Mouse (Mus musculus) brown adipose tissue, adult 24 weeks (tissue): ENCODE measurements around the gene Rassf5. TPM values are rescaled to one million over a fixed set of nuclear protein-coding genes. Genes with fewer than 3 reads are reported as not detected.
"Not testable (repeated sequence)": the region's sequence is repeated elsewhere in the genome, so short reads cannot be mapped to it uniquely, and the experiment has no call there.

Experiments
- H3K27ac ChIP-seq: fragments of 200-500 bp; replicated peaks from 2 replicates; pipeline ENCODE4 v1.5.1; 2012; ENCODE audit warnings: low read depth, mild to moderate bottlenecking, low read length
- H3K4me1 ChIP-seq: fragments of 200-500 bp; 2 replicates; pipeline ENCODE4 v1.6.1; 2012; ENCODE audit warnings: low read length, mixed read lengths; ENCODE audit not compliant: control insufficient read depth, insufficient read depth, insufficient read length
- H3K4me3 ChIP-seq: fragments of 200-500 bp; 2 replicates; pipeline ENCODE4 v1.5.1; 2012; ENCODE audit warnings: low read depth, mild to moderate bottlenecking, low read length, moderate library complexity; ENCODE audit not compliant: insufficient read depth
- polyA plus RNA-seq: library from polyadenylated mRNA; stranded (reverse); fragments of >200 nt; gene quantifications from 2 replicates; pipeline ENCODE4 v1.2.4, GENCODE M21; 2012; ENCODE audit not compliant: missing spikeins, insufficient read depth, insufficient read length

Gene Rassf5
- polyA plus RNA-seq, 1 experiment, result 0.99 TPM

DNA sequence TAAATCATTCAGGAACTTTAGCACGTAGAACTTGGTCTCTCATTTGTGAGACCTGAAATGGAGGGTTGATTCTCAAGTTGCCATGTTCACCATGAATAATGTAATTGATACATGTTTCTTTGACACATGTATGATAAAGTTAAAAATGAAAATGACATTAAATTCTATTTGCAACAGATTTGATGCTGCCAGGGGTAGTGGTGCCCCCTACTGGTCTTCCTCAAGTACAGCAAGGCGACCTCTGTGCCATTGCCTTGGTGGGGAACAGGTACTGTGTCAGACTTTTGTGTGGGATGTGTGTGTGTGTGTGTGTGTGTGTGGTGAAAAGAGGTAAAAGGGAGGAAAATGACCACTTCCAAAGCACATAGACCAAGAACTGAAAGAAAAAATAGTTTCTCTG is 89.6 kb downstream of the Rassf5 start:
- 0 out of 2 replicates have a peak, but pooled peaks cover 2% of the 10 kb centered on the region for H3K4me1 ChIP-seq
- no peak overlapping the region for H3K27ac ChIP-seq

GRCm38 (mm10) chr1:131153018-131153629 is 91.9 kb downstream of the Rassf5 start, which contains the start of gene Eif2d:
TSS of gene Eif2d (plus strand) at chr1:131153181.
- Histone ChIP-seq H3K27ac (no peak within 1 kb of the TSS), H3K4me1 (0 out of 2 replicates have a peak, but pooled peaks cover 2% of the 10 kb centered on the region), H3K4me3 (peak within 1 kb of the TSS; percentile 96)

More for the DNA sequence above, 89.6 kb downstream of the Rassf5 start:
- H3K4me3 ChIP-seq, result no peak overlapping the region

DNA sequence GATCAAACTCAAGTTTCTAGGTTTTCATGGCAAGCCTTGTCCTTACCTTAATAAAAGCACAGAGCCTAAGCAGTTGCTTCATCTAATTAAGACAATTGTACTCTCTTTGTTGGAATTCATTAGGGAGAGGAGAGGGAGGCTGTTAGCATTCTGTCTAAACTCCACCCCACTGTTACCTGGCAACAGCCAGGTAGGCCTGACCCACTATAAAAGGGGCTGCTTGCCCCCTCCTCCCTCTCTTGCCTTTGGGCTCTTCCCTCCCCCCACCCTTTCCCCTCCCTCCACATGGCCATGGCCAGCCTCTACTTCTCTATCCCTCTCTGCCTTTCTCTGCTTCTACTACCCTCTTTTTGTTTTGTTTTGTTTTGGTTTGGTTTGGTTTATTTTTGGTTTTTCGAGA is 95.6 kb downstream of the Rassf5 start:
- Histone ChIP-seq H3K4me3 (no peak overlapping the region), H3K27ac (no peak overlapping the region), H3K4me1 (0 out of 2 replicates have a peak, but pooled peaks cover 2% of the 10 kb centered on the region)

- Histone ChIP-seq H3K4me3 (no peak overlapping the region), H3K27ac (no peak overlapping the region), H3K4me1 (no peaks in the 10 kb centered on the region)
These were observed 98.9 kb downstream of the Rassf5 start for GRCm38 (mm10) chr1:131146181-131146614.

DNA sequence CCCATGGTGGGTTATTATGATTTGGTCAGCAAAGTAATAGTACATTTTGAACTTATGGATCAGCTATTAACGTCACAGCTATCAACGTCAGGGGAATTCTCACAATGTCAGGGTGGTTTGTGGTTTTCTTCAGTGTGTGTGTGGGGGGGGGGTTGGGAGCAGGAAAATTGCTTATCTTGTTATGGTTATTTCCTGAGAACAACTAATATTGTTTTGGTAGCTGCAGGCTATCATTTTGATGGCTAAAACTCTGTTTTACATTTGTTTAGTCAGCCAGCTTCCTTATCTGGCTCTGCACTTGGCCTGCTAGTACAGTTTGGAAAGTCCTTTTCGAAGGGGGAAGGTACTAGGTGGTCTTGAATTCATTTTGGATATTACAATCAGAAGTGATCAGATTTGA is 99.8 kb downstream of the Rassf5 start:
- H3K4me3 ChIP-seq, H3K27ac ChIP-seq: not testable (repeated sequence)

DNA sequence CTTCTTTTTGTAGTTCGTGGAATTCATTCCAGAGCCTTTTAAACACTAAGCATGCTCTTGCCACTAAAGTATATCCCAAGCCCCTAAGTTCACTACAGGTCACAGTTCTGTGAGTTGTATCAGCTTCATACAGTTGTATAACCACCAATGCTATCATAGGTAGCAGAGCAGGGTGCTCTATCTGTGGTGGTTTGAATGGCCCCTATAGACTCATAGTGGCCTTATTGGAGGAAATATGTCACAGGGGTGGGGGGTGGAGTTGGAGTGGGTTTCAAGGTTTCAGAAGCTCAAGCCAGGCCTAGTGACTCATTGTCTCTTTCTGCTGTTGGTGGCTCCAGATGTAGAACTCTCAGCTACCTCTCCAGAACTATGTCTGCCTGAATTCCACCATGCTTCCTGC is 102.6 kb downstream of the Rassf5 start:
- H3K27ac ChIP-seq, result no peak overlapping the region
- no peaks in the 10 kb centered on the region; the same call in 1 of the 2 replicates for H3K4me1 ChIP-seq
- no peak overlapping the region for H3K4me3 ChIP-seq

More for the DNA sequence above, 99.8 kb downstream of the Rassf5 start:
- H3K4me1 ChIP-seq, result not testable (repeated sequence)

DNA sequence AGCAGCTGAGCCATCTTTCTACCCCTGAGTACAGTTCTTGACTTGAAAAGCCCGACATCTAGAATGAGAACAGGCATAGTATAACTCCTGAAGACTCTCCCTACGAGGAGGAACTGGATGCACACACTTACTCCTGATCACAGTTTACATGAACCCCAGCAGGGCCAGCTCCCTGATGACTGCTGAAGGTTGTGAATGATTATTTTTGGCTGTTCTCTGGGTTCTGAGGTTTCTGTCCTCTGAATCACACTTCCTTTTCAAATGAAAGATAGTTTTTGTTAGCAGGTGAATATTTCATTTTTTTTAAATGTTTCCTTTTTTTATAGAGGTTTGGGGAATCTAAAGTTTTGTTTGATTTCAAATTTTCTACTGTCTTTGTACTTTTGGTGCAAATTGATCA is 103.6 kb downstream of the Rassf5 start:
- Histone ChIP-seq H3K27ac (no peak overlapping the region), H3K4me1 (no peaks in the 10 kb centered on the region; the same call in 1 of the 2 replicates), H3K4me3 (no peak overlapping the region)

GRCm38 (mm10) chr1:131139102-131140095 is 105.7 kb downstream of the Rassf5 start:
- Histone ChIP-seq H3K4me1 (no peaks in the 10 kb centered on the region; the same call in 1 of the 2 replicates), H3K4me3 (no peak overlapping the region; the same call in 1 of the 2 replicates), H3K27ac (no peak overlapping the region)

- peak within 1 kb of the TSS; percentile 65 for H3K4me3 ChIP-seq
- H3K27ac ChIP-seq, result peak within 1 kb of the TSS; percentile 2; the same call in 1 of the 2 replicates
- H3K4me1 ChIP-seq, result no peaks in the 10 kb centered on the region; the same call in 1 of the 2 replicates
These were observed 106.7 kb downstream of the Rassf5 start, which contains the start of gene Dyrk3 for GRCm38 (mm10) chr1:131138191-131139016. TSS of gene Dyrk3 (minus strand) at chr1:131138340.

GRCm38 (mm10) chr1:131137717-131138118 is 107.3 kb downstream of the Rassf5 start:
- Histone ChIP-seq H3K4me3 (peak overlapping the region; percentile 65), H3K4me1 (no peaks in the 10 kb centered on the region; the same call in 1 of the 2 replicates), H3K27ac (no peak overlapping the region)

- Histone ChIP-seq H3K4me1 (no peaks in the 10 kb centered on the region; the same call in 1 of the 2 replicates), H3K27ac (no peak overlapping the region), H3K4me3 (no peak overlapping the region)
These were observed 107.9 kb downstream of the Rassf5 start for GRCm38 (mm10) chr1:131137111-131137510.

GRCm38 (mm10) chr1:131135960-131136629 is 109.0 kb downstream of the Rassf5 start:
- Histone ChIP-seq H3K27ac (no peak overlapping the region), H3K4me1 (no peaks in the 10 kb centered on the region; the same call in 1 of the 2 replicates), H3K4me3 (no peak overlapping the region)

DNA sequence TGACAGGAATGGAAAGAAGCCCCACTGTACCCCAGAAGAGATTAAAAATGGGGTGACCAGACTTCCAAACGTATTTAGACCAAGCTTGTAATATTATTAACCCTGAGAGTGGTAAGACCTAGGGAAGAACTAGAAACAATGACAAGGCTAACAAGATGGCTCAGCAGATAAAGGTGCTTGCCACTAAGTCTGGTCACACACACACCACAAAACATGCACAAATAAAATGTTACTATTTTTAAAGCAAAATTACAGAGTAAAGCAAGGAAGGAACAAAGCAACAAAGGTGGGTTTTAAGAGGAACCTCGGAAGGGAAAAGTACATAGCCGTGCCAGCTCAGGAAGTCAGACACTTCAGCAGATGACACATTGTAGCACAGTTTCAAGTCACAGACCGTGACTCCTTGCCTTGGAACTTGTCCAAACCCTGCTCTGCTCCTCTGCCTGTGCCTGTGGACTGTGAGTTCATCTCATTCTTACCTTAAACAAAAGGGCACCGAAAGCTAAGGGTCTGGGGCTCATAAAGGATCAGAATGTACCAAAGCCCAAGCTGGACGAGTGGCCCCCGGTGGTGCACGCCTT is 110.0 kb downstream of the Rassf5 start:
- Histone ChIP-seq H3K4me3 (no peak overlapping the region), H3K27ac (no peak overlapping the region), H3K4me1 (no peaks in the 10 kb centered on the region; the same call in 1 of the 2 replicates)

DNA sequence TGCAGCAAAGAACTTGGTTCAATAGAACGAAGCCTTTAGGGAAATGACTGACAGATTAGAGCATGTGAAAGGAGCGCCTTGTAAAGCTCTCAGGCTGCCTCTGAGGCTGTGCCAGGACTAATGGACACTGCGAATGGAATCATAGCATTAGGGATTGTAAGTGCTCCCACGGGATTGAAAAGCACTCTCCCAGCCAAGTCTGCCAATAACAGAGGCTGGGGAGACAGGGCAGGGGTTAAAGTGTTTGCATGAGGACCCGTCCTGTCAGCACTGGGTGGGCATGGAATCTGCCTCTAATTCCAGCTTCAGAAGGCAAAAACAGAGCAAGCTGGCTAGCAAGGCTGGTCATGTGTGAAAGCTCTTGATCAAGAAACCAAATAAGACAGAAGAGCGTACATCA is 110.8 kb downstream of the Rassf5 start:
- H3K4me1 ChIP-seq, result no peaks in the 10 kb centered on the region; the same call in 1 of the 2 replicates
- H3K27ac ChIP-seq, result no peak overlapping the region
- H3K4me3 ChIP-seq, result no peak overlapping the region
